Mouse (Mus musculus) neural tube, embryonic 11.5 days (tissue): ENCODE results near the gene Hist1h2ae. TPM values are rescaled to one million over a fixed set of nuclear protein-coding genes. Genes with fewer than 3 reads are reported as not detected.
"Not testable (repeated sequence)": the region's sequence is repeated elsewhere in the genome, so short reads cannot be mapped to it uniquely, and the experiment has no call there.

Source experiments
- ATAC-seq: fragments of 200-750 bp; cut with Nextera tagmentation; 2 replicates; pipeline ENCODE4 v1.8.0; 2017; ENCODE audit warnings: moderate number of reproducible peaks, mild to moderate bottlenecking, moderate TSS enrichment, moderate library complexity; ENCODE audit not compliant: insufficient read depth, low FRiP score, low TSS enrichment
- DNase-seq: peaks from one replicate; pipeline ENCODE4 v3.0.0-alpha.2; 2015; ENCODE audit warnings: low spot score
- H3K27ac ChIP-seq: fragments of 300-500 bp; sonication (generic); 2 replicates; pipeline ENCODE4 v1.5.1; 2014; ENCODE audit warnings: low read depth, mild to moderate bottlenecking, low read length
- H3K27me3 ChIP-seq: fragments of 300-500 bp; sonication (generic); 2 replicates; pipeline ENCODE4 v1.6.1; 2014; ENCODE audit warnings: mild to moderate bottlenecking, low read length, mixed read lengths; ENCODE audit not compliant: control insufficient read depth, insufficient read depth
- H3K36me3 ChIP-seq: fragments of 300-500 bp; sonication (generic); 2 replicates; pipeline ENCODE4 v1.6.1; 2014; ENCODE audit warnings: mild to moderate bottlenecking, low read length, moderate library complexity, mixed read lengths; ENCODE audit not compliant: control insufficient read depth, insufficient read depth
- H3K4me1 ChIP-seq: fragments of 300-500 bp; sonication (generic); 2 replicates; pipeline ENCODE4 v1.6.1; 2014; ENCODE audit warnings: low read length, mixed read lengths; ENCODE audit not compliant: control insufficient read depth, insufficient read depth
- H3K4me2 ChIP-seq: fragments of 300-500 bp; sonication (generic); 2 replicates; pipeline ENCODE4 v1.6.1; 2014; ENCODE audit warnings: low read depth, mild to moderate bottlenecking, moderate library complexity
- H3K4me3 ChIP-seq: fragments of 300-500 bp; sonication (generic); 2 replicates; pipeline ENCODE4 v1.5.1; 2014; ENCODE audit warnings: low read depth, low read length
- H3K9ac ChIP-seq: fragments of 300-500 bp; sonication (generic); 2 replicates; pipeline ENCODE4 v1.6.1; 2014; ENCODE audit warnings: mild to moderate bottlenecking, low read length
- H3K9me3 ChIP-seq: fragments of 300-500 bp; sonication (generic); 2 replicates; pipeline ENCODE4 v1.6.1; 2016; ENCODE audit warnings: low read length; ENCODE audit not compliant: control insufficient read depth
- WGBS: fragments of 180-500 bp; shearing (Covaris S2); extraction: QIAGEN DNeasy Blood & Tissue Kit; methylation state at CpG from one replicate; pipeline ENCODE4 v1.1.7; 2014; 5-methylcytosine and 5-hydroxymethylcytosine counted together
- polyA plus RNA-seq: library from polyadenylated mRNA; unstranded; fragments of >200 nt; fragmentation: Nextera tagmentation; extraction: Ambion mirVana; gene quantifications from 2 replicates; pipeline ENCODE4 v1.2.1, GENCODE M21; 2014

Gene Hist1h2ae
- polyA plus RNA-seq, 1 experiment from 2014 or later = 61.5 TPM

DNA sequence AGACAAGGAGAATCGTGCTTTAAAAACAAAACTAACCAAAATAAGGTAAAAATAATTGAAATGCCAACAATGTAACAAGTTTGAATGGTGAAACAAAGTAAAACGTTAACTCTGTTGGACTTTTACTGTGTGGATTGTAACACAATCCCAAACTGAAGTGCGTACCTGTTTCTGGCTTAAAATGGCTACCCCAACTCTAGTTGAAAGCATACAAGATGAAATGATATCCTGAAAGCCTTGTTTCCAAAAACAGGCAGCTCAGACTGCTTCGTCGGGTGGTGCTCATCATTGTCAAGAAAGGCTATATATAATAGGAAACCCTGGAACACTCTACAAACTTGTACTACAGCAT lies 9.5 kb downstream of the Hist1h2ae start:
- not testable (repeated sequence) for DNase-seq, H3K9me3 ChIP-seq, ATAC-seq, H3K36me3 ChIP-seq, H3K4me1 ChIP-seq, H3K27ac ChIP-seq, H3K27me3 ChIP-seq
- peak overlapping the region; percentile 45; the same call in 1 of the 2 replicates for H3K9ac ChIP-seq
- WGBS = 0% methylated on average over 2 of the region's 5 CpGs
- H3K4me2 ChIP-seq = peak overlapping the region; percentile 55
- peak overlapping the region; percentile 33 for H3K4me3 ChIP-seq

- H3K9me3 ChIP-seq, DNase-seq, H3K36me3 ChIP-seq, H3K27me3 ChIP-seq, H3K4me1 ChIP-seq, ATAC-seq, H3K4me3 ChIP-seq, H3K9ac ChIP-seq: not testable (repeated sequence)
- Histone ChIP-seq H3K4me2 (peak overlapping the region; percentile 8; the same call in 1 of the 2 replicates), H3K27ac (0 out of 2 replicates have a peak overlapping the region, but pooled peaks have one; percentile 8)
- WGBS = 32% methylated on average over 2 of the region's 2 CpGs
These were observed 10.3 kb downstream of the Hist1h2ae start for GRCm38 (mm10) chr13:23560699-23561098.

DNA sequence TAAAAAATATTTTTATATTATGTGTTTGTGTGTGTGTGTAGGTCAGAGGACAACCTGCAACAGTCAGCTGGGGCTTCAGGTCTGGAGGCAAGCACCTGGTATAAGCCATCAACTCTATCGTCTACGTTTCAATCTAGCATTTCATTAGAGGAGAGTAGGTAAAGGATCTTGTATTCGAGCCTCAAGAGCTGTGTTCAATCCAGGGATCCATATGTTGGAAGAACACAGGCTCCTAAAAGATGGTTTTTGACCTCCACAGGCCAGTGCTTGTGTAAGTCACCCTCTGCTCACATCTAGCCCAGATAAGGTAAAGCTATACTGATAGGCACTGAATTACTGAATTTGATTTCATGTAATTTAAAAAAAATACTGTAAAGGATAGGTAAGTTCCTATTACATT lies 14.1 kb downstream of the Hist1h2ae start:
- H3K4me3 ChIP-seq = peak overlapping the region; percentile 60; the same call in 1 of the 2 replicates
- no peaks in the 10 kb centered on the region for H3K36me3 ChIP-seq
- no peaks in the 10 kb centered on the region; the same call in 1 of the 2 replicates for H3K4me1 ChIP-seq
- H3K4me2 ChIP-seq = peak overlapping the region; percentile 14; the same call in 1 of the 2 replicates
- no peak for ATAC-seq
- H3K27me3 ChIP-seq = no peaks in the 10 kb centered on the region
- DNase-seq = no peak
- H3K9me3 ChIP-seq = no peaks in the 10 kb centered on the region
- H3K27ac ChIP-seq = no peak overlapping the region
- no peak overlapping the region for H3K9ac ChIP-seq
- 86% methylated on average over 3 of the region's 3 CpGs for WGBS

GRCm38 (mm10) chr13:23555839-23556416 lies 15.1 kb downstream of the Hist1h2ae start:
- H3K36me3 ChIP-seq = no peaks in the 10 kb centered on the region
- no peaks in the 10 kb centered on the region; the same call in 1 of the 2 replicates for H3K4me1 ChIP-seq
- peak overlapping the region; percentile 98 for H3K27ac ChIP-seq
- H3K4me3 ChIP-seq = peak overlapping the region; percentile 60
- peak overlapping the region; percentile 95 for H3K4me2 ChIP-seq
- DNase-seq = peak; percentile 77
- WGBS = under 1% methylated on average over 18 of the region's 18 CpGs
- H3K9me3 ChIP-seq = no peaks in the 10 kb centered on the region
- H3K9ac ChIP-seq = peak overlapping the region; percentile 75
- ATAC-seq = peak; percentile 70
- no peaks in the 10 kb centered on the region for H3K27me3 ChIP-seq

DNA sequence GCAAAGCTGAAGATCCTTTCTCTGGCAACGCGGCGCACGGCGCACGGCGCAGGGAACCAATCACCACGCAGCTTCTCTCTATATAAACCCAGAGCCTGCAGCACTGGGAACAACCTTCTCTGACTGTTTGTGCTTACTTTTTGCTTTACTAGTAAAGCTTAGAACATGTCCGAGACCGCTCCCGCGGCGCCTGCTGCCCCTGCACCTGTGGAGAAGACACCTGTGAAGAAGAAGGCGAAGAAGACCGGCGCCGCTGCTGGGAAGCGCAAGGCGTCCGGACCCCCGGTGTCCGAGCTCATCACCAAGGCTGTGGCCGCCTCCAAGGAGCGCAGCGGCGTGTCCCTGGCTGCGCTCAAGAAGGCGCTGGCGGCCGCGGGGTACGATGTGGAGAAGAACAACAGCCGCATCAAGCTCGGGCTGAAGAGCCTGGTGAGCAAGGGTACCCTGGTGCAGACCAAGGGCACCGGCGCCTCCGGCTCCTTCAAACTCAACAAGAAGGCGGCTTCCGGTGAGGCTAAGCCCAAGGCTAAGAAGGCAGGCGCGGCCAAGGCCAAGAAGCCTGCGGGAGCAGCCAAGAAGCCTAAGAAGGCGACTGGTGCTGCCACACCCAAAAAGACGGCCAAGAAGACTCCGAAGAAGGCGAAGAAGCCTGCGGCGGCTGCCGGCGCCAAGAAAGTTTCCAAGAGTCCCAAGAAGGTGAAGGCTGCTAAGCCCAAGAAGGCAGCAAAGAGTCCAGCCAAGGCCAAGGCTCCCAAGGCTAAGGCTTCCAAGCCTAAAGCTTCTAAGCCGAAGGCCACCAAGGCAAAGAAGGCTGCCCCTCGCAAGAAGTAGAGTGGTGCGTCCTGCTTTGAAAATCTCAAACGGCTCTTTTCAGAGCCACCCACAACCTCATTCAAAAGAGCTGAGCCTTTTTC lies 15.8 kb downstream of the Hist1h2ae start:
- peak; percentile 84 for ATAC-seq
- under 1% methylated on average over 46 of the region's 54 CpGs for WGBS
- Histone ChIP-seq H3K27me3 (no peaks in the 10 kb centered on the region), H3K27ac (peak overlapping the region; percentile 98), H3K4me2 (peak overlapping the region; percentile 95), H3K36me3 (no peaks in the 10 kb centered on the region), H3K9ac (peak overlapping the region; percentile 75), H3K4me3 (peak overlapping the region; percentile 60), H3K9me3 (no peaks in the 10 kb centered on the region), H3K4me1 (peaks cover 3% of the 10 kb centered on the region; the same call in 1 of the 2 replicates)
- peak; percentile 87 for DNase-seq

DNA sequence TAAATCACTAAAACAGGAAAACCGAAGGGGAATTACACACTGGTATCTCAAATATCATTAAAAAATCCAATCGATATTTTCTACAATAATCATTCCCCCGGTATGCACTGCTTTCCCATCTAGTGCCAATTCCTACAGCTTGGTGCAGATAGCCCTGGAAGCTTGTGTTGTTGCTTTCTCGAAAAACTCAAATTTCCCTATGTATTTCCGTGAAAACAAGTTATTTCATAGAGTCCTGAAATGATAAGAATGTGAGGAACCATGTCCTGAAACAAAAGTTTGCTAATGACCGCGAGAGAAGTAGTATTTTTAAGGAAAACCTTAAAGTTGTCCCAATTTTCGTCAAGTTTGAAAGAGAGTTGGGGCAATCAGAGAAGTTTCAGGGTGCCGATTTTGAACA lies 16.6 kb downstream of the Hist1h2ae start:
- Histone ChIP-seq H3K9me3 (no peaks in the 10 kb centered on the region), H3K36me3 (no peaks in the 10 kb centered on the region), H3K27ac (peak overlapping the region; percentile 98), H3K9ac (peak overlapping the region; percentile 75), H3K27me3 (no peaks in the 10 kb centered on the region), H3K4me1 (peaks cover 3% of the 10 kb centered on the region; the same call in 1 of the 2 replicates), H3K4me3 (peak overlapping the region; percentile 60), H3K4me2 (peak overlapping the region; percentile 95)
- WGBS = 25% methylated on average over 9 of the region's 9 CpGs
- DNase-seq (peak; percentile 10), ATAC-seq (no peak)

DNA sequence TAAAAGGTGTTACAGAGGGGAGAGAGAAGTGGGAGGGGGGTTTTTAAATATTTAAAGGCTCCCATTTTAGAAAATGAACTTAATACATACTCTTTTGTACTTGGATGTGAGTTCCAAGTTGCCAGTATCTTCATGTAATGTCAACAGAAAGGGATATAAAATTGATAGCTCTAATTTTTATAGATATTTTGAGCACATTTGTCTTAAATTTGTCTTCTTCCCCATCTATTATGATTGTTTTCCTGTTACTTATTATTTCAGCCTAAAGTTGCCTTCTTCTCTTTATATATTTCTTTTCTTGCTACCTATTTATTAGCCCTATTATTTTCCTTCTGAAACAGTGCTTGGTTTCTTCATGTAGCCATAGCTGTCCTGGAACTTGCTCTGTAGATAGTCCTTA lies 18.1 kb downstream of the Hist1h2ae start, which contains the start of gene Hist1h1d:
Gene Hist1h1d, plus strand, starts transcription at position 301 of the 400 bp plus-strand sequence.
- Histone ChIP-seq H3K27ac (peak within 1 kb of the TSS; percentile 85), H3K4me3 (no peak within 1 kb of the TSS), H3K27me3 (no peaks in the 10 kb centered on the region), H3K36me3 (no peaks in the 10 kb centered on the region), H3K4me2 (peak within 1 kb of the TSS; percentile 57; the same call in 1 of the 2 replicates), H3K9ac (no peak within 1 kb of the TSS; the same call in none of the 2 replicates), H3K4me1 (peaks cover 3% of the 10 kb centered on the region; the same call in 1 of the 2 replicates), H3K9me3 (no peaks in the 10 kb centered on the region)
- no peak for ATAC-seq
- DNase-seq = no peak

- Histone ChIP-seq H3K27me3 (no peaks in the 10 kb centered on the region), H3K9me3 (no peaks in the 10 kb centered on the region), H3K36me3 (no peaks in the 10 kb centered on the region), H3K4me3 (peak overlapping the region; percentile 40), H3K27ac (peak overlapping the region; percentile 85), H3K4me2 (peak overlapping the region; percentile 57), H3K9ac (peak overlapping the region; percentile 63), H3K4me1 (peaks cover 3% of the 10 kb centered on the region; the same call in 1 of the 2 replicates)
- WGBS = 56% methylated on average over 8 of the region's 8 CpGs
- no peak for DNase-seq
- no peak for ATAC-seq
These were observed 18.8 kb downstream of the Hist1h2ae start for GRCm38 (mm10) chr13:23551931-23552914.
